Mouse (Mus musculus): ENCODE data around the gene Ncoa4. TPM values are rescaled to one million over a fixed set of nuclear protein-coding genes. Genes with fewer than 3 reads are reported as not detected.
"Not testable (repeated sequence)": the region's sequence is repeated elsewhere in the genome, so short reads cannot be mapped to it uniquely, and the experiment has no call there.

Ncoa4 gene
- polyA plus RNA-seq, 1 experiment from 2014 or later: 288 TPM

DNA sequence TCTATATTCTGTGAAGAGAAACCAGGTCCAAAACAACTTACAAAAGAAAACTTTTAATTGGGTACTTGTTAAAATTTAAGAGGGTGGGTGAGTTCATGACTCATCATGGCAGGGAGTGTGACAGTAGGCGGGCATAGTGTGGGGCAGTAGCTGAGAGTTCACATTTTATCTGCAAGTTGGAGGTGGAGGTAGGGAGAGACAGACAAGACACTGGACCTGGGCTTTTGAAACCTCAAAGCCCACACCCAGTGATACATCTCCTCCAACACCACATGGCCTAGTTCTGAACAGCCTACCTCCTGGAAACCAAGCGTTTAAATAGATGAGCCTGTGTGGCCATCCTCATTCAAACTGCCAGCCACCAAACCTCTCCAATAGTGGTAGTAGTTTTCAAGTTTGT, 15.6 kb downstream of the Ncoa4 start:
- no peak overlapping the region for H3K4me2 ChIP-seq
- H3K4me1 ChIP-seq (replicated peaks): peaks cover 30% of the 10 kb centered on the region
- no peak overlapping the region for H3K9ac ChIP-seq
- 56% methylated on average over 2 of the region's 2 CpGs for WGBS (ENCODE audit: insufficient replicate concordance)
- H3K36me3 ChIP-seq: peaks cover 74% of the 10 kb centered on the region
- DNase-seq: no peak
- peak; percentile 64 for ATAC-seq (ENCODE audit: low read depth)
- H3K9me3 ChIP-seq (replicated peaks): no peaks in the 10 kb centered on the region
- no peak overlapping the region for H3K4me3 ChIP-seq (replicated peaks)
- H3K27me3 ChIP-seq: no peaks in the 10 kb centered on the region
- peak overlapping the region; percentile 70 for H3K27ac ChIP-seq

GRCm38 (mm10) chr14:32176590-32176989, 16.9 kb downstream of the Ncoa4 start:
- not testable (repeated sequence) for H3K9me3 ChIP-seq (replicated peaks); H3K4me3 ChIP-seq (replicated peaks); H3K9ac ChIP-seq; ATAC-seq (ENCODE audit: low read depth); DNase-seq; H3K4me2 ChIP-seq; H3K27me3 ChIP-seq; H3K27ac ChIP-seq
- Histone ChIP-seq H3K36me3 (peaks cover 74% of the 10 kb centered on the region), H3K4me1 (replicated peaks) (peaks cover 22% of the 10 kb centered on the region)
- WGBS (ENCODE audit: insufficient replicate concordance): 76% methylated on average over 5 of the region's 5 CpGs

DNA sequence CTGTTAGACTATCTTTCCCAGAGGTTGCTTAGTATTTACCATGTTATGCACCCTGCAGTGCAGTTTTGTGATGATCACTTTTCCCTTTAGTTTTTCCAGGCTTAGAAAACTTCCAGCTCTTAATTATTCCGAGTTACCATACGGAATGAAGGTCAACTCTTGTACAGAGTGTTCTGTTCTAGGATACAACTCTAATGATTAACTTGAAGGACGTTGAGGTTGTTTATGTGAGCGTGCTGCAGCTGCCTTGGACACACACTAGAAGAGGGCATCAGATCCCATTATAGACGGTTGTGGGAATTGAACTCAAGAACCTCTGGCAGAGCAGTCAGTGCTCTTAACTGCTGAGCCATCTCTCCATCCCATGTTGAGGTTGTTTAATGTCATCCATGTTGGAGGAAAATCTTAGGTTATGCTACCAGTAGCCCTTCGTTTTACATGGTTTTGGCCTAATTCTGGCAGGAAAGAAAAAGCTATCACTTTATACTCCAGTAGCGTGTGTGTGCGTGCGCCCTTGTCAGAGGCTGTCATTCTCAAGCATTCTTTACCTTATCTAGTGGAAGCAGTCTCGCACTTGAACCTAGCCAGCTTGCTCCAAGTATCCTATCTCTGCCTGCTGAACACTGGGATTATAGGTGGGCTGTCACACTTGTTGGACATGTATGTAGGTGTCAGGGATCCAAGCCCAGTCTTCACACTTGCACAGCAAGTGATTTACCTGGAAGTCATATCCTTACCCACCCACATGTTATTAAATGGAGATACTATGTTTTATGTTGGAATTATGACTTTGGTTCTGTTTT, 19.9 kb downstream of the Ncoa4 start:
- Histone ChIP-seq H3K27me3 (no peaks in the 10 kb centered on the region), H3K4me2 (no peak overlapping the region), H3K4me3 (replicated peaks) (no peak overlapping the region), H3K9me3 (replicated peaks) (no peaks in the 10 kb centered on the region), H3K36me3 (peaks cover 75% of the 10 kb centered on the region), H3K9ac (no peak overlapping the region), H3K4me1 (replicated peaks) (peaks cover 20% of the 10 kb centered on the region), H3K27ac (no peak overlapping the region)
- WGBS (ENCODE audit: insufficient replicate concordance): 68% methylated on average over 10 of the region's 10 CpGs
- DNase-seq (no peak), ATAC-seq (ENCODE audit: low read depth) (peak; percentile 56)

- Histone ChIP-seq H3K27me3 (no peaks in the 10 kb centered on the region), H3K9ac (no peak overlapping the region), H3K27ac (no peak overlapping the region), H3K4me3 (replicated peaks) (no peak overlapping the region), H3K36me3 (peaks cover 75% of the 10 kb centered on the region), H3K9me3 (replicated peaks) (no peaks in the 10 kb centered on the region), H3K4me1 (replicated peaks) (peaks cover 13% of the 10 kb centered on the region; the same call in 1 of the 2 replicates), H3K4me2 (no peak overlapping the region)
- ATAC-seq (ENCODE audit: low read depth) (no peak), DNase-seq (no peak)
- 78% methylated on average over 6 of the region's 6 CpGs for WGBS (ENCODE audit: insufficient replicate concordance)
Observed at GRCm38 (mm10) chr14:32180861-32181260, 21.2 kb downstream of the Ncoa4 start.

- DNase-seq: no peak
- Histone ChIP-seq H3K27ac (no peak overlapping the region), H3K27me3 (no peaks in the 10 kb centered on the region), H3K36me3 (peaks cover 91% of the 10 kb centered on the region), H3K9me3 (replicated peaks) (no peaks in the 10 kb centered on the region), H3K4me2 (no peak overlapping the region), H3K4me1 (replicated peaks) (peaks cover 13% of the 10 kb centered on the region; the same call in 1 of the 2 replicates), H3K4me3 (replicated peaks) (no peak overlapping the region), H3K9ac (no peak overlapping the region)
- ATAC-seq (ENCODE audit: low read depth): no peak
- 90% methylated on average over 4 of the region's 4 CpGs for WGBS (ENCODE audit: insufficient replicate concordance)
Observed at GRCm38 (mm10) chr14:32183846-32184245, 24.2 kb downstream of the Ncoa4 start.

- H3K27ac ChIP-seq: peak overlapping the region; percentile 43; the same call in 1 of the 2 replicates
- ATAC-seq (ENCODE audit: low read depth) (no peak), DNase-seq (no peak)
- H3K9ac ChIP-seq: no peak overlapping the region
- 81% methylated on average over 6 of the region's 6 CpGs for WGBS (ENCODE audit: insufficient replicate concordance)
- H3K36me3 ChIP-seq: peaks cover 79% of the 10 kb centered on the region
- no peaks in the 10 kb centered on the region for H3K9me3 ChIP-seq (replicated peaks)
- peaks cover 6% of the 10 kb centered on the region for H3K4me1 ChIP-seq (replicated peaks)
- H3K4me3 ChIP-seq (replicated peaks): no peak overlapping the region
- no peaks in the 10 kb centered on the region for H3K27me3 ChIP-seq
- no peak overlapping the region for H3K4me2 ChIP-seq
Observed at GRCm38 (mm10) chr14:32190627-32191391, 31.1 kb downstream of the Ncoa4 start.

DNA sequence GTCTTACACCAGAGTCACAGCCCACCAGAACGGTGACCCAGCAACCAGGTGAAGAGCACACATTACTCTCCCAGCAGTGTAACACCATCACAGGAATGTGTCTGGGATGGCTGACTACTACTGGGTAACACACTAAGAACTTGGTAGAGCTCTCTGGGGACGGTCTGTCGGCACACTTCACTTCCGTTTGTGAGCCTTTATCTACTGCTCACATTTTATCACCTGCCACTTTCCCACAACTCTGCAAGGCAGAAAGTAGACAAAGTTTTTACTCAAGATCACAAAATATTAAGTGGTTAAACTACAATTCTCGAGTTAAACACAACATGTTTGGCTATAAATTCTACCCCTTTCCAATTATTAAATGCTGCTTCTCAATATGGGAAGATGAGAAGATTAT, 32.3 kb downstream of the Ncoa4 start:
- peaks cover 75% of the 10 kb centered on the region for H3K36me3 ChIP-seq
- ATAC-seq (ENCODE audit: low read depth): no peak
- WGBS (ENCODE audit: insufficient replicate concordance): 50% methylated on average over 5 of the region's 5 CpGs

DNA sequence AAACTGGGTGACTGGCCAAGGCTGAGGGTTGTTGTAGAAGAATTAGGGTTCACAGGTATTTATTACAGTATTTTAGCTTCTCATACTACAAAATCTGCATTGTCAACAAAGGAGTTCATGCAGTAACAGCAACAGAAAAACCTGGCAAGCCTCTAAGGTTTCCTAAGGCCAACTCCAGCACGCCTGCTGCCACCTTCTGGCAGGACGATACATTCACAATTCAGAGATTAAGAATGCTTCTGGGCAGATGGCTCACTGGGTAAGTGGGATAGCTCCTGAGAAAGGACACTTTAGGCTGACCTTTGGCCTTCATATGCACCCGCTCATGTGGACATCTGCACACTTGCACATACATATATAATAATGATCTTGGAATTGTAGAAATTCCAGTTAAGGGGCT, 32.8 kb downstream of the Ncoa4 start:
- DNase-seq: peak; percentile 48

More for the DNA sequence above, 32.3 kb downstream of the Ncoa4 start:
- Histone ChIP-seq H3K27ac (peak overlapping the region; percentile 37; the same call in 1 of the 2 replicates), H3K27me3 (no peaks in the 10 kb centered on the region), H3K4me1 (replicated peaks) (peaks cover 6% of the 10 kb centered on the region), H3K4me3 (replicated peaks) (no peak overlapping the region), H3K9ac (no peak overlapping the region), H3K9me3 (replicated peaks) (no peaks in the 10 kb centered on the region), H3K4me2 (no peak overlapping the region)
- no peak for DNase-seq

DNA sequence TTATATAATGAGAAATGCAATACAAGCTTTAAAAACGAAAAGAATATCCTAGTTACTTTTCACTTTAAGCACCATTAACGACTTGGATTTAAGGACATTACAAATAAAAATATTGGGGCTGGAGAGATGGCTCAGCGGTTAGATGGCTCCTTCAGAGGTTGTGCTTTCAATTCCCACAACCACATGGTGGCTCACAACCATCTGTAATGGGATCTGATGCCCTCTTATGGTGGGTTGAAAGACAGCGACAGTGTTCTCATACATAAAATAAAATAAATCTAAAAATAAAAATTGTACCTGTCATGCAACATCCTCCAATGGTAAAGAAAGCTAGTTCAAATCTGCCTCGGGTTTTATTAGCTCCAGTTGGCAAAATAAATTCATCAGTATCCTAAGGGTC, 33.9 kb downstream of the Ncoa4 start:
- H3K4me1 ChIP-seq (replicated peaks); H3K9me3 ChIP-seq (replicated peaks); H3K4me3 ChIP-seq (replicated peaks); H3K9ac ChIP-seq; H3K27ac ChIP-seq; ATAC-seq (ENCODE audit: low read depth); DNase-seq; H3K27me3 ChIP-seq; H3K4me2 ChIP-seq: not testable (repeated sequence)
- 66% methylated on average over 5 of the region's 5 CpGs for WGBS (ENCODE audit: insufficient replicate concordance)
- H3K36me3 ChIP-seq: peaks cover 73% of the 10 kb centered on the region

More for the DNA sequence above, 32.8 kb downstream of the Ncoa4 start:
- Histone ChIP-seq H3K4me1 (replicated peaks) (peaks cover 6% of the 10 kb centered on the region), H3K9me3 (replicated peaks) (no peaks in the 10 kb centered on the region), H3K9ac (no peak overlapping the region), H3K27me3 (no peaks in the 10 kb centered on the region), H3K36me3 (peaks cover 75% of the 10 kb centered on the region), H3K4me3 (replicated peaks) (no peak overlapping the region), H3K27ac (no peak overlapping the region), H3K4me2 (no peak overlapping the region)
- ATAC-seq (ENCODE audit: low read depth): peak; percentile 39; the same call in 1 of the 2 replicates
- WGBS (ENCODE audit: insufficient replicate concordance): 28% methylated on average over 3 of the region's 3 CpGs

DNA sequence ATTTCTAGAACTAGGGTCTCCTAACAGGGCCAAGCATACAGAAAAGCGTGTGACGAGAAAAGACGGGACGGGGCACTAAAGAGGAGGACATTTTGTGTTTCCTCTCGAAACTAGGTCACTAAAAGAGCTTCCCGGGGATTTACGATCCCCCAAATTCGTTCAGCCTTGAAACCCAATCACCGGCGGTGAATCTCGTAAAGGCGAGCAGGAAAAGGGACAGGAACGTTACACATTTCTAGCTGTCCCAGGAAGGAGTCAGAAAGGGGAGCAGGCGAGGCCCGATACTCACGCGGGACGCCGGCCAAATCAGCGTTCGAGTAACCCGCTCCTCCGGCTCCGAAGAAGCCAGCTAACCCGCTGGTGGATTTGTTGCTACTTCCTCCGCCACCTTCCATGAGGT, 41.7 kb downstream of the Ncoa4 start:
- DNase-seq (no peak), ATAC-seq (ENCODE audit: low read depth) (peak; percentile 53)
- Histone ChIP-seq H3K4me1 (replicated peaks) (peaks cover 40% of the 10 kb centered on the region), H3K27ac (peak overlapping the region; percentile 58), H3K4me3 (replicated peaks) (peak overlapping the region; percentile 99), H3K36me3 (peaks cover 35% of the 10 kb centered on the region), H3K9ac (peak overlapping the region; percentile 98), H3K4me2 (peak overlapping the region; percentile 92), H3K27me3 (no peaks in the 10 kb centered on the region), H3K9me3 (replicated peaks) (0 out of 2 replicates have a peak, but pooled peaks cover 4% of the 10 kb centered on the region)
- under 1% methylated on average over 26 of the region's 26 CpGs for WGBS (ENCODE audit: insufficient replicate concordance)

DNA sequence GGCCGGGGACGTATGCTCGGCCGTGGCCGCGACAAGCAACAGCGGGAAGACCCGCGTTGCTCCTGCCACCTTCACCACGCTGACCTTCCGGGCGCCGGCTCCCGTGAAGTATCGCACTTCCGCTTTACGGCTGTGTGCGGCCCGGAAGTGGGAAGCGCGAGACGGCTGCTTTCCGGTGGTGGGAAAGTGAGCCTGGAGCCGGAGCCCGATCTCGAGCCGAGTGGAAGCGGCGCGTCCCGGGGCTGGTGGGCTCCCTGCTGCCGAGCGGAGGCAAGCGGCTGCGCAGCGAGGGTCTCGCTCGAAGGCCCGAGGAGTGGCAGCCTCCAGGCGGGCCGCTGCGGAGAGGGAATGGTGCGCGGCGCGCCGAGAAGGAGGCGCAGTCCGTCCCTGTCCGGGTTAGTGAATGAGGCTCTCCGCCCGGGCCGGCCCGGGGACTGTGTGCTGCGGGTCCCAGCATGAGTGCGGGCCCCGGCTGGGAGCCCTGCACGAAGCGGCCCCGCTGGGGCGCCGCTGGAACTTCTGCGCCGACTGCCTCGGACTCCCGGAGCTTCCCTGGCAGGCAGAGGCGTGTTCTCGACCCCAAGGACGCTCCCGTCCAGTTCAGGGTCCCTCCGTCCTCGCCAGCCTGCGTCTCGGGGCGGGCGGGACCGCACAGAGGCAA, 42.3 kb downstream of the Ncoa4 start, which contains the start of the genes Timm23 and Parg:
TSS of gene Timm23 (minus strand) at position 108 of the 661 bp plus-strand sequence.
TSS of gene Parg (plus strand) at position 159 of the 661 bp plus-strand sequence.
- Histone ChIP-seq H3K9me3 (replicated peaks) (0 out of 2 replicates have a peak, but pooled peaks cover 4% of the 10 kb centered on the region), H3K4me2 (peak within 1 kb of the TSS; percentile 92), H3K4me1 (replicated peaks) (peaks cover 40% of the 10 kb centered on the region), H3K4me3 (replicated peaks) (peak within 1 kb of the TSS; percentile 99), H3K27me3 (no peaks in the 10 kb centered on the region), H3K36me3 (peaks cover 31% of the 10 kb centered on the region), H3K27ac (peak within 1 kb of the TSS; percentile 87), H3K9ac (peak within 1 kb of the TSS; percentile 98)
- DNase-seq: peak; percentile 81
- ATAC-seq (ENCODE audit: low read depth): peak; percentile 91
- under 1% methylated on average over 72 of the region's 77 CpGs for WGBS (ENCODE audit: insufficient replicate concordance)
